Mouse (Mus musculus) limb, embryonic 10.5 days (tissue): ENCODE results near the gene Rilpl1. TPM values are rescaled to one million over a fixed set of nuclear protein-coding genes. Genes with fewer than 3 reads are reported as not detected.
"Not testable (repeated sequence)": the region's sequence is repeated elsewhere in the genome, so short reads cannot be mapped to it uniquely, and the experiment has no call there.

Source experiments
- DNase-seq: peaks from one replicate; pipeline ENCODE4 v3.0.0-alpha.2; 2017; ENCODE audit warnings: low spot score
- H3K27ac ChIP-seq: fragments of 300-500 bp; sonication (generic); 2 replicates; pipeline ENCODE4 v1.5.1; 2016; ENCODE audit warnings: mild to moderate bottlenecking
- H3K27me3 ChIP-seq: fragments of 300-500 bp; sonication (generic); 2 replicates; pipeline ENCODE4 v1.6.1; 2016; ENCODE audit warnings: low read depth, mild to moderate bottlenecking; ENCODE audit not compliant: poor library complexity, severe bottlenecking
- H3K36me3 ChIP-seq: fragments of 300-500 bp; sonication (generic); 2 replicates; pipeline ENCODE4 v1.6.1; 2016; ENCODE audit warnings: mild to moderate bottlenecking, moderate library complexity
- H3K4me1 ChIP-seq: fragments of 300-500 bp; sonication (generic); 2 replicates; pipeline ENCODE4 v1.6.1; 2016
- H3K4me3 ChIP-seq: fragments of 300-500 bp; sonication (generic); 2 replicates; pipeline ENCODE4 v1.5.1; 2016; ENCODE audit warnings: mild to moderate bottlenecking, moderate library complexity
- H3K9me3 ChIP-seq: fragments of 300-500 bp; sonication (generic); replicated peaks from 2 replicates; pipeline ENCODE4 v1.6.1; 2016; ENCODE audit warnings: mild to moderate bottlenecking
- WGBS: fragments of 180-500 bp; shearing (Covaris S2); methylation state at CpG from one replicate; pipeline ENCODE4 v1.1.7; 2016; 5-methylcytosine and 5-hydroxymethylcytosine counted together
- polyA plus RNA-seq: library from polyadenylated mRNA; unstranded; fragments of >200 nt; fragmentation: Nextera tagmentation; extraction: Ambion mirVana; gene quantifications from 2 replicates; pipeline ENCODE4 v1.2.1, GENCODE M21; 2016

Rilpl1 gene
- polyA plus RNA-seq, 1 experiment from 2014 or later: 25.2 TPM

GRCm38 (mm10) chr5:124523032-124523431, 8.2 kb downstream of the Rilpl1 start:
- no peak overlapping the region for H3K27ac ChIP-seq
- DNase-seq: no peak
- 95% methylated on average over 8 of the region's 8 CpGs for WGBS
- H3K4me1 ChIP-seq: peaks cover under 1% of the 10 kb centered on the region; the same call in 1 of the 2 replicates
- peaks cover 83% of the 10 kb centered on the region for H3K36me3 ChIP-seq
- H3K27me3 ChIP-seq: no peaks in the 10 kb centered on the region
- H3K9me3 ChIP-seq: no peaks in the 10 kb centered on the region
- H3K4me3 ChIP-seq: no peak overlapping the region

GRCm38 (mm10) chr5:124521588-124521987, 9.6 kb downstream of the Rilpl1 start:
- Histone ChIP-seq H3K27ac (no peak overlapping the region), H3K4me3 (no peak overlapping the region), H3K36me3 (peaks cover 88% of the 10 kb centered on the region), H3K27me3 (no peaks in the 10 kb centered on the region), H3K9me3 (no peaks in the 10 kb centered on the region), H3K4me1 (no peaks in the 10 kb centered on the region)
- WGBS: 92% methylated on average over 4 of the region's 4 CpGs
- no peak for DNase-seq

GRCm38 (mm10) chr5:124518648-124519047, 12.5 kb downstream of the Rilpl1 start:
- no peaks in the 10 kb centered on the region for H3K4me1 ChIP-seq
- no peak overlapping the region for H3K27ac ChIP-seq
- H3K36me3 ChIP-seq: peaks cover 87% of the 10 kb centered on the region
- no peak overlapping the region for H3K4me3 ChIP-seq
- no peak for DNase-seq
- no peaks in the 10 kb centered on the region for H3K9me3 ChIP-seq
- H3K27me3 ChIP-seq: no peaks in the 10 kb centered on the region
- 91% methylated on average over 10 of the region's 10 CpGs for WGBS

- 84% methylated on average over 5 of the region's 5 CpGs for WGBS
- no peak overlapping the region for H3K27ac ChIP-seq
Measured at GRCm38 (mm10) chr5:124515789-124516188, 15.4 kb downstream of the Rilpl1 start.

GRCm38 (mm10) chr5:124510536-124511050, 20.6 kb downstream of the Rilpl1 start:
- H3K4me3 ChIP-seq: no peak overlapping the region
- 86% methylated on average over 10 of the region's 10 CpGs for WGBS
- peaks cover 96% of the 10 kb centered on the region for H3K36me3 ChIP-seq

More at GRCm38 (mm10) chr5:124515789-124516188, 15.4 kb downstream of the Rilpl1 start:
- H3K36me3 ChIP-seq: peaks cover 96% of the 10 kb centered on the region
- H3K27me3 ChIP-seq: no peaks in the 10 kb centered on the region
- H3K9me3 ChIP-seq: no peaks in the 10 kb centered on the region
- DNase-seq: no peak
- no peaks in the 10 kb centered on the region for H3K4me1 ChIP-seq
- H3K4me3 ChIP-seq: no peak overlapping the region

GRCm38 (mm10) chr5:124509742-124510237, 21.4 kb downstream of the Rilpl1 start:
- H3K36me3 ChIP-seq: peaks cover 97% of the 10 kb centered on the region
- no peak overlapping the region for H3K4me3 ChIP-seq
- DNase-seq: no peak
- peaks cover 6% of the 10 kb centered on the region; the same call in 1 of the 2 replicates for H3K4me1 ChIP-seq
- no peaks in the 10 kb centered on the region for H3K27me3 ChIP-seq
- H3K27ac ChIP-seq: no peak overlapping the region
- no peaks in the 10 kb centered on the region for H3K9me3 ChIP-seq
- WGBS: 77% methylated on average over 12 of the region's 12 CpGs

More at GRCm38 (mm10) chr5:124510536-124511050, 20.6 kb downstream of the Rilpl1 start:
- no peak for DNase-seq
- Histone ChIP-seq H3K4me1 (peaks cover 6% of the 10 kb centered on the region; the same call in 1 of the 2 replicates), H3K27me3 (no peaks in the 10 kb centered on the region), H3K9me3 (no peaks in the 10 kb centered on the region), H3K27ac (no peak overlapping the region)

GRCm38 (mm10) chr5:124509200-124509599, 22.0 kb downstream of the Rilpl1 start:
- DNase-seq: no peak
- H3K36me3 ChIP-seq: peaks cover 97% of the 10 kb centered on the region
- WGBS: 95% methylated on average over 6 of the region's 6 CpGs

GRCm38 (mm10) chr5:124506731-124507359, 24.3 kb downstream of the Rilpl1 start:
- peaks cover 97% of the 10 kb centered on the region for H3K36me3 ChIP-seq
- no peaks in the 10 kb centered on the region for H3K27me3 ChIP-seq
- no peak overlapping the region for H3K4me3 ChIP-seq
- H3K4me1 ChIP-seq: peaks cover 6% of the 10 kb centered on the region; the same call in 1 of the 2 replicates
- DNase-seq: no peak
- 71% methylated on average over 10 of the region's 10 CpGs for WGBS
- H3K9me3 ChIP-seq: no peaks in the 10 kb centered on the region
- H3K27ac ChIP-seq: no peak overlapping the region

More at GRCm38 (mm10) chr5:124509200-124509599, 22.0 kb downstream of the Rilpl1 start:
- Histone ChIP-seq H3K4me3 (no peak overlapping the region), H3K27ac (no peak overlapping the region), H3K4me1 (peaks cover 6% of the 10 kb centered on the region; the same call in 1 of the 2 replicates), H3K9me3 (no peaks in the 10 kb centered on the region), H3K27me3 (no peaks in the 10 kb centered on the region)

GRCm38 (mm10) chr5:124505235-124505634, 26.0 kb downstream of the Rilpl1 start:
- peaks cover 6% of the 10 kb centered on the region; the same call in 1 of the 2 replicates for H3K4me1 ChIP-seq
- H3K36me3 ChIP-seq: peaks cover 97% of the 10 kb centered on the region
- 94% methylated on average over 4 of the region's 4 CpGs for WGBS
- no peak for DNase-seq
- H3K27me3 ChIP-seq: no peaks in the 10 kb centered on the region
- no peak overlapping the region for H3K4me3 ChIP-seq
- H3K27ac ChIP-seq: no peak overlapping the region
- H3K9me3 ChIP-seq: no peaks in the 10 kb centered on the region

- peaks cover 93% of the 10 kb centered on the region for H3K36me3 ChIP-seq
- no peak for DNase-seq
- 0 out of 2 replicates have a peak, but pooled peaks cover 3% of the 10 kb centered on the region for H3K4me1 ChIP-seq
- 63% methylated on average over 14 of the region's 14 CpGs for WGBS
- H3K4me3 ChIP-seq: no peak overlapping the region
- no peak overlapping the region for H3K27ac ChIP-seq
- no peaks in the 10 kb centered on the region for H3K9me3 ChIP-seq
- no peaks in the 10 kb centered on the region for H3K27me3 ChIP-seq
Measured at GRCm38 (mm10) chr5:124503742-124504141, 27.4 kb downstream of the Rilpl1 start.

- H3K9me3 ChIP-seq: no peaks in the 10 kb centered on the region
- no peak for DNase-seq
- H3K27ac ChIP-seq: no peak overlapping the region
- WGBS: 91% methylated on average over 10 of the region's 10 CpGs
- peaks cover 95% of the 10 kb centered on the region for H3K36me3 ChIP-seq
- no peak overlapping the region for H3K4me3 ChIP-seq
- no peaks in the 10 kb centered on the region for H3K4me1 ChIP-seq
- no peaks in the 10 kb centered on the region for H3K27me3 ChIP-seq
Measured at GRCm38 (mm10) chr5:124501541-124501940, 29.6 kb downstream of the Rilpl1 start.

GRCm38 (mm10) chr5:124500573-124500972, 30.6 kb downstream of the Rilpl1 start:
- WGBS: 92% methylated on average over 3 of the region's 3 CpGs
- H3K4me1 ChIP-seq: no peaks in the 10 kb centered on the region
- DNase-seq: no peak
- no peak overlapping the region for H3K27ac ChIP-seq
- H3K27me3 ChIP-seq: no peaks in the 10 kb centered on the region
- peaks cover 95% of the 10 kb centered on the region for H3K36me3 ChIP-seq
- no peaks in the 10 kb centered on the region for H3K9me3 ChIP-seq
- H3K4me3 ChIP-seq: no peak overlapping the region

- H3K27me3 ChIP-seq, H3K4me1 ChIP-seq, H3K9me3 ChIP-seq, H3K4me3 ChIP-seq, DNase-seq, H3K27ac ChIP-seq: not testable (repeated sequence)
- peaks cover 95% of the 10 kb centered on the region for H3K36me3 ChIP-seq
- 81% methylated on average over 4 of the region's 4 CpGs for WGBS
Measured at GRCm38 (mm10) chr5:124500037-124500436, 31.2 kb downstream of the Rilpl1 start.
